Mouse (Mus musculus): ENCODE measurements around the gene Ddx41.

- TF ChIP-seq CTCF (IDR thresholded peaks at IDR 0.05; ENCODE audit: insufficient read depth, low read depth, low read length) (no peak), POLR2A (IDR thresholded peaks at IDR 0.05; ENCODE audit: insufficient read depth, low read depth, low read length) (no peak)
Measured at GRCm38 (mm10) chr13:55578086-55578485, 41.6 kb upstream of the Ddx41 start.

Data from olfactory bulb, adult 2 months (tissue).